Mouse (Mus musculus) limb, embryonic 10.5 days (tissue): ENCODE measurements around the gene Gm2888. TPM values are rescaled to one million over a fixed set of nuclear protein-coding genes. Genes with fewer than 3 reads are reported as not detected.
"Not testable (repeated sequence)": the region's sequence is repeated elsewhere in the genome, so short reads cannot be mapped to it uniquely, and the experiment has no call there.

ENCODE experiments used
- DNase-seq: peaks from one replicate; pipeline ENCODE4 v3.0.0-alpha.2; 2017; ENCODE audit warnings: low spot score
- H3K27ac ChIP-seq: fragments of 300-500 bp; sonication (generic); 2 replicates; pipeline ENCODE4 v1.5.1; 2016; ENCODE audit warnings: mild to moderate bottlenecking
- H3K27me3 ChIP-seq: fragments of 300-500 bp; sonication (generic); 2 replicates; pipeline ENCODE4 v1.6.1; 2016; ENCODE audit warnings: low read depth, mild to moderate bottlenecking; ENCODE audit not compliant: poor library complexity, severe bottlenecking
- H3K36me3 ChIP-seq: fragments of 300-500 bp; sonication (generic); 2 replicates; pipeline ENCODE4 v1.6.1; 2016; ENCODE audit warnings: mild to moderate bottlenecking, moderate library complexity
- H3K4me1 ChIP-seq: fragments of 300-500 bp; sonication (generic); 2 replicates; pipeline ENCODE4 v1.6.1; 2016
- H3K4me3 ChIP-seq: fragments of 300-500 bp; sonication (generic); 2 replicates; pipeline ENCODE4 v1.5.1; 2016; ENCODE audit warnings: mild to moderate bottlenecking, moderate library complexity
- H3K9me3 ChIP-seq: fragments of 300-500 bp; sonication (generic); replicated peaks from 2 replicates; pipeline ENCODE4 v1.6.1; 2016; ENCODE audit warnings: mild to moderate bottlenecking
- WGBS: fragments of 180-500 bp; shearing (Covaris S2); methylation state at CpG from one replicate; pipeline ENCODE4 v1.1.7; 2016; 5-methylcytosine and 5-hydroxymethylcytosine counted together
- polyA plus RNA-seq: library from polyadenylated mRNA; unstranded; fragments of >200 nt; fragmentation: Nextera tagmentation; extraction: Ambion mirVana; gene quantifications from 2 replicates; pipeline ENCODE4 v1.2.1, GENCODE M21; 2016

Gene Gm2888
- polyA plus RNA-seq, result not detected in 2 replicates

DNA sequence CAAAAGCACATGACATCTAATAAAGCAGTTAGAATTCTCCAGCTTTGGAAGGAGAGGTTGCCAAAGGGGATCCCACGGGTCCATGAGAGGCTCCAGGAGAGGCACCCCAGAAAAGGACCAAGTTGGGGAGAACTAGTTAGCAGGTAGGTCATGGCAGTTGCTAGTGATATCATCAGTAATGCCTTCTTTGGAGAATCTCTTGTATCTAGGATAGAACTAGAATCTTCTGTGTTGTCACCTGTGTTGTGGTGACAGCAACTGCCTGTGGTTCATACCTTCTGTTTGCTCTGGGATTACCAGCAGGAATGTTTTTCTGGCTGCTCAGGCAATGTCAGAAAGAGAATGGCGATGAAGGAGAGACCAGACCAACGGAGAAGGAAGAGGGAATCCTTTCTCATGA, at the start of gene Gm2888:
Gene Gm2888, plus strand, starts transcription at position 301 of the 400 bp plus-strand sequence.
- H3K27ac ChIP-seq, H3K36me3 ChIP-seq, H3K4me1 ChIP-seq, H3K9me3 ChIP-seq, H3K4me3 ChIP-seq, DNase-seq, H3K27me3 ChIP-seq: not testable (repeated sequence)
- WGBS, result 72% methylated on average over 3 of the region's 3 CpGs

DNA sequence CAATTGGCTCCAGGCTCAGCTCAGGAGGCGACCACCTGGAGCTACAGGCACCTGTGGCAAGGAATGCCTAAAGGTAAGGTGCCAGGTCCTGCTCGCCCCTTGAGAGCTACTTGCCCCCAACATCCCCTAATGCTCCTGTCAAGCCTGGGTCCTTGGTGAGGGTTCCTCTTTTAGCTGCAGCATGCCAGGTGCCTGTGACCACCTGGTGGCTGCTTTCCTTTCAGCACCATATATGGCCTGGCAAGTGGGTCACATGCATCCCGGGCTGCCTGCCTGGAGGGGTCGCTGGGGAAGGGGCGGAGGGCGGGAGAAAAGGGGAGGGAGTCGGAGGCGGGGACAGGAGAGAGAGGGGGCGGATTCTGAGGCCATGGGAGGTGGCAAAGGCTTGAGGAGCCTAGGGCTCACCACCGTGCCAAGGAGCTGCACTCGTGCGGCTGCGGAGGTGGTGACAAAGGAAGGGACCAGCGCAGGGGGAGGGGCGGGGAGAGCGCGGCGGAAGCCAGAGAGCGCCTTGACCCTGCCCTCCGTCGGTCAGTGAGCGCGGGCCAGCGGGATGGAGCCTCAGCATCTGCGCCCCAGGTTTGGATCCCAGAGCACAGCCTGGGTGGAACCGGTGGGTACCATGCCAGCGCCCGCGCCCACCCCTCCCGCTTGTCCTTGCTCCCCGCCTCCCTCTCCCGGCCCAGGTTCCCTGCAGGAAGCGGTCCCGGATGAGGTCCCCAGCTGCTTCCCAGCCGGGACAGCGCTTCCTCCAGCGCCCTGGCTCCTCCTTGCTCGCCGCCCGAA, 19.1 kb downstream of the Gm2888 start, which contains the start of gene Gm2897:
Gene Gm2897, plus strand, starts transcription at position 559 of the 786 bp plus-strand sequence.
- H3K27me3 ChIP-seq, H3K36me3 ChIP-seq, H3K9me3 ChIP-seq, H3K4me1 ChIP-seq: not testable (repeated sequence)
- peak within 1 kb of the TSS; percentile 52 for H3K4me3 ChIP-seq
- WGBS, result 3% methylated on average over 35 of the region's 40 CpGs
- H3K27ac ChIP-seq, result peak within 1 kb of the TSS; percentile 62
- peak; percentile 65 for DNase-seq

DNA sequence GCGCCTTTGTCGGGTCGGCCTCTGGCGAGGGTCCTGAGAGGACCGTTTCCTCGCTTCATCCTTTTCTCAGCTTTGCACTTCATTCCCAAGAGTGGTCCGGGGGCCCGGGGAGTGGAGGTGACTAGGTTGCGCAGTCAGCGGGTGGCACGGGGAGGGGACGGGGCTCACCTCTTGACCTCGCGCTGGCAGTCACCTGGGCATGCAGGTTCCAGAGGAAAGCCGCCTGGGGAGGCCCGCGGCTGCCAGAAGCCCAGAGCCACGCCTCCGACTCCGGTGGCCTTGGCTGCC, 19.7 kb downstream of the Gm2888 start:
- DNase-seq, result peak; percentile 54
- peak overlapping the region; percentile 62 for H3K27ac ChIP-seq
- peak overlapping the region; percentile 52 for H3K4me3 ChIP-seq
- not testable (repeated sequence) for H3K4me1 ChIP-seq, H3K36me3 ChIP-seq, H3K27me3 ChIP-seq, H3K9me3 ChIP-seq
- 0% methylated on average over 18 of the region's 20 CpGs for WGBS

- WGBS, result 2% methylated on average over 6 of the region's 8 CpGs
- H3K9me3 ChIP-seq, DNase-seq, H3K4me1 ChIP-seq, H3K27ac ChIP-seq, H3K27me3 ChIP-seq, H3K4me3 ChIP-seq, H3K36me3 ChIP-seq: not testable (repeated sequence)
These were observed 20.3 kb downstream of the Gm2888 start for GRCm38 (mm10) chr14:3050087-3050486.

Other genes with a start within 250 kb of the Gm2888 start
- gene Gm2897, start 19.3 kb downstream of the Gm2888 start, polyA plus RNA-seq, result 2.6 and 3.2 TPM in 2 replicates
- gene Gm10340, start 104.0 kb downstream of the Gm2888 start, polyA plus RNA-seq, result not detected in 2 replicates
- gene Gm5795, start 158.3 kb downstream of the Gm2888 start, polyA plus RNA-seq, result not detected in 2 replicates
- 7.4 and 9.3 TPM in 2 replicates for gene D830030K20Rik, start 178.5 kb downstream of the Gm2888 start, polyA plus RNA-seq